In genomic region chr6:54161246-54161645, GRCm38 (mm10) we compare ENCODE assay signal across 20 mouse cellular contexts.
DNase-seq lines count a peak whose midpoint lies in the region; ATAC-seq and TF ChIP-seq lines count a peak whose summit lies in the region.
"Had no signal": no experiment of that assay in that cellular context is flagged by ENCODE, and none has a peak within 500 bp of the region (broad histone marks: within the 10 kb centered on the region; RNA-seq: fewer than 3 reads in every experiment).

No protein-coding gene starts in this region.

- H3K27ac ChIP-seq in forebrain, embryonic 10.5 days: 0 out of 2 replicates have a peak overlapping the region, but pooled peaks have one; percentile 44
- no peak overlapping the region for H3K27ac ChIP-seq in forebrain, embryonic 12.5 days
- peak overlapping the region; percentile 36 for H3K27ac ChIP-seq in bone marrow macrophage, adult 2 months (ENCODE audit: insufficient read depth, low read depth, low read length)
- H3K27ac ChIP-seq: embryonic facial prominence, embryonic 10.5 days; embryonic facial prominence, embryonic 13.5 days; gastrocnemius, adult 2 months; hindbrain, embryonic 12.5 days; hindbrain, embryonic 15.5 days had no signal

- no peaks in the 10 kb centered on the region for H3K9me3 ChIP-seq in forebrain, embryonic 10.5 days
- H3K9me3 ChIP-seq in forebrain, embryonic 12.5 days: no peaks in the 10 kb centered on the region
- H3K9me3 ChIP-seq: embryonic facial prominence, embryonic 10.5 days; embryonic facial prominence, embryonic 13.5 days; hindbrain, embryonic 12.5 days; hindbrain, embryonic 15.5 days had no signal

- peaks cover 11% of the 10 kb centered on the region for H3K4me1 ChIP-seq in forebrain, embryonic 10.5 days
- H3K4me1 ChIP-seq in forebrain, embryonic 12.5 days: peaks cover 8% of the 10 kb centered on the region; the same call in 1 of the 2 replicates
- peaks cover 49% of the 10 kb centered on the region for H3K4me1 ChIP-seq in bone marrow macrophage, adult 2 months (ENCODE audit: control insufficient read depth, insufficient read depth, low read length)
- H3K4me1 ChIP-seq: hindbrain, embryonic 12.5 days had no signal

- H3K4me3 ChIP-seq in forebrain, embryonic 10.5 days: no peak overlapping the region
- no peak overlapping the region for H3K4me3 ChIP-seq in forebrain, embryonic 12.5 days (replicated peaks)
- H3K4me3 ChIP-seq in bone marrow macrophage, adult 2 months (ENCODE audit: insufficient read depth, low read length): no peak overlapping the region
- H3K4me3 ChIP-seq: embryonic facial prominence, embryonic 10.5 days; embryonic facial prominence, embryonic 13.5 days; erythroblast, embryonic 14.5 days; gastrocnemius, adult 2 months; hindbrain, embryonic 12.5 days; hindbrain, embryonic 15.5 days had no signal

- no peak overlapping the region for H3K9ac ChIP-seq in forebrain, embryonic 12.5 days
- H3K9ac ChIP-seq: embryonic facial prominence, embryonic 13.5 days; forebrain, postnatal 0 days; hindbrain, embryonic 12.5 days; hindbrain, embryonic 15.5 days had no signal

- no peaks in the 10 kb centered on the region for H3K36me3 ChIP-seq in forebrain, embryonic 10.5 days (replicated peaks)
- no peaks in the 10 kb centered on the region for H3K36me3 ChIP-seq in forebrain, embryonic 12.5 days (replicated peaks)
- H3K36me3 ChIP-seq: embryonic facial prominence, embryonic 10.5 days; embryonic facial prominence, embryonic 13.5 days; hindbrain, embryonic 12.5 days; hindbrain, embryonic 15.5 days had no signal

- no peak for TF ChIP-seq POLR2A in bone marrow macrophage, adult 2 months (IDR thresholded peaks at IDR 0.05; ENCODE audit: borderline replicate concordance, low read depth, low read length)

- TF ChIP-seq CTCF in bone marrow macrophage, adult 2 months (IDR thresholded peaks at IDR 0.05; ENCODE audit: low read depth, low read length): no peak

- no peak overlapping the region for H3K4me2 ChIP-seq in forebrain, embryonic 12.5 days
- H3K4me2 ChIP-seq: embryonic facial prominence, embryonic 13.5 days; heart, embryonic 11.5 days; hindbrain, embryonic 12.5 days; hindbrain, embryonic 15.5 days had no signal

- H3K27me3 ChIP-seq in forebrain, embryonic 10.5 days (ENCODE audit: poor library complexity, severe bottlenecking): no peaks in the 10 kb centered on the region
- no peaks in the 10 kb centered on the region; the same call in 1 of the 2 replicates for H3K27me3 ChIP-seq in forebrain, embryonic 12.5 days
- H3K27me3 ChIP-seq: embryonic facial prominence, embryonic 13.5 days; hindbrain, embryonic 15.5 days had no signal

- no peak for ATAC-seq in forebrain, embryonic 12.5 days (ENCODE audit: low FRiP score)
- ATAC-seq: activated CD4-positive, CD25-positive, alpha-beta regulatory T cell, adult 4 months; CD4-positive, CD25-positive, alpha-beta regulatory T cell, adult 4 months; forebrain, embryonic 14.5 days had no signal

- intact Hi-C loops in left cerebral cortex, postnatal 10 days (cut with DNase I): no loop called here

- DNase-seq in forebrain, embryonic 10.5 days (ENCODE audit: extremely low spot score, low spot score): no peak
- DNase-seq in retina, embryonic 14.5 days (ENCODE audit: low spot score): peak; percentile 58
- DNase-seq in left cerebral cortex, postnatal 10 days (ENCODE audit: extremely low spot score in 1 of 2, low spot score in 2 of 2): no peak
- no peak for DNase-seq in kidney, postnatal 4 days
- DNase-seq: adrenal gland, adult 8-10 months; adrenal gland, postnatal 25 days; forebrain, postnatal 0 days; gastrocnemius, adult 2 months; gastrocnemius, postnatal 14 days had no signal

- WGBS in forebrain, embryonic 10.5 days: 59% methylated on average over 3 of the region's 3 CpGs
- 43% methylated on average over 3 of the region's 3 CpGs for WGBS in forebrain, embryonic 12.5 days
